Mouse (Mus musculus): ENCODE measurements at regions not wholly inside any gene's neighbourhood (a gene's known extent, or its start where the extent isn't known, plus 50 kb on each side); places are given as distances from the start of the nearest gene placed in this dataset.

GRCm38 (mm10) chr8:35235815-35236509, 529.6 kb upstream of the Gm19410 start:
- TF ChIP-seq CTCF (conservative IDR thresholded peaks at IDR 0.05; ENCODE audit: low read length) (no peak), NANOG (IDR thresholded peaks at IDR 0.05; ENCODE audit: borderline replicate concordance, low read length) (no peak), POU5F1 (IDR thresholded peaks at IDR 0.05; ENCODE audit: borderline replicate concordance, low read length) (no peak)

Measured in E14TG2a.4 (cell line).